Mouse (Mus musculus): ENCODE results near the gene Ifi202b. TPM values are rescaled to one million over a fixed set of nuclear protein-coding genes. Genes with fewer than 3 reads are reported as not detected.
"Not testable (repeated sequence)": the region's sequence is repeated elsewhere in the genome, so short reads cannot be mapped to it uniquely, and the experiment has no call there.

Gene Ifi202b
- not detected in 2 replicates for polyA plus RNA-seq (2014; fragmentation: Nextera tagmentation; extraction: Ambion mirVana)

DNA sequence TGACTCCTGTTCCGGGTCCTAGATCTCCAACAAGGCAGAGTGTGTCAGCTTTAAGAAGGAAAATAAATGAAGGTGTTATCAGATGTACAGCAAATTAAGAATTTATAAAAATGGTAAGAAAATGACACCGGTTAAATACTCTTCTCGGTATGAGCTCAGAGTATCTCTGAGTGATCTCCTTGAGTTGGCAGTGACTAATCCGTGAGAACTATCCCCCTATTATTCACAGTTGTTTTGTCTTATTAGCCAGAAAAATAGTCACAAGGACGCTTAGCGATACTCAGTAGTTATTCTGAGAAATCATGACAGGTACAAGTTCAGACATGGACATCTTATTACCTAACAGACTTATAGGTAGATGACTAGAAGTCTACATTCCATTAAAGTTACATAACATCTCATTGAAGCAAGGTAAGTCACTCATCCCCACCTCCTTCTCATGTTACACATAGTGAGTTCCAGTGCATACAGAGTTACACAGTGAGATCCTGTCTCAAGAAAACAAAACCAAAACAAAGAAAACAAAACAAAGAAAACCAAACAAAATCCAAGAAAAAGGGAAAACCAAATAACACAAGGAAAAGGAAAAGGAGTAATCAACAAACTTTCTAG is at the start of gene Ifi202b:
Gene Ifi202b, minus strand, starts transcription at position 51 of the 612 bp plus-strand sequence.
- not testable (repeated sequence) for DNase-seq; H3K36me3 ChIP-seq (ENCODE audit: control insufficient read depth, insufficient read depth, low read length); H3K4me2 ChIP-seq (ENCODE audit: low read length); H3K4me1 ChIP-seq (ENCODE audit: control insufficient read depth, insufficient read depth, low read length); H3K27ac ChIP-seq (replicated peaks; ENCODE audit: low read depth, low read length); ATAC-seq (ENCODE audit: low FRiP score, low TSS enrichment); H3K27me3 ChIP-seq (ENCODE audit: control insufficient read depth, insufficient read depth, low read length); H3K4me3 ChIP-seq (replicated peaks; ENCODE audit: low read depth, low read length); H3K9ac ChIP-seq (replicated peaks; ENCODE audit: low read length); H3K9me3 ChIP-seq (ENCODE audit: control insufficient read depth, low read length)
- 84% methylated on average over 6 of the region's 6 CpGs for WGBS

- no peak within 1 kb of the TSS for H3K9ac ChIP-seq (replicated peaks; ENCODE audit: low read length)
- H3K36me3 ChIP-seq (ENCODE audit: control insufficient read depth, insufficient read depth, low read length) = no peaks in the 10 kb centered on the region
- H3K27me3 ChIP-seq (ENCODE audit: control insufficient read depth, insufficient read depth, low read length) = no peaks in the 10 kb centered on the region
- no peaks in the 10 kb centered on the region for H3K9me3 ChIP-seq (ENCODE audit: control insufficient read depth, low read length)
- ATAC-seq (ENCODE audit: low FRiP score, low TSS enrichment) = no peak
- H3K4me1 ChIP-seq (ENCODE audit: control insufficient read depth, insufficient read depth, low read length) = no peaks in the 10 kb centered on the region
- 42% methylated on average over 1 of the region's 1 CpGs for WGBS
- no peak within 1 kb of the TSS for H3K4me2 ChIP-seq (ENCODE audit: low read length)
- no peak for DNase-seq
- no peak within 1 kb of the TSS for H3K27ac ChIP-seq (replicated peaks; ENCODE audit: low read depth, low read length)
- no peak within 1 kb of the TSS for H3K4me3 ChIP-seq (replicated peaks; ENCODE audit: low read depth, low read length)
Measured at GRCm38 (mm10) chr1:174031698-174032097, 49.2 kb upstream of the Ifi202b start, which contains the start of gene Ifi205. Gene Ifi205 (minus strand): TSS chr1:174031810.

DNA sequence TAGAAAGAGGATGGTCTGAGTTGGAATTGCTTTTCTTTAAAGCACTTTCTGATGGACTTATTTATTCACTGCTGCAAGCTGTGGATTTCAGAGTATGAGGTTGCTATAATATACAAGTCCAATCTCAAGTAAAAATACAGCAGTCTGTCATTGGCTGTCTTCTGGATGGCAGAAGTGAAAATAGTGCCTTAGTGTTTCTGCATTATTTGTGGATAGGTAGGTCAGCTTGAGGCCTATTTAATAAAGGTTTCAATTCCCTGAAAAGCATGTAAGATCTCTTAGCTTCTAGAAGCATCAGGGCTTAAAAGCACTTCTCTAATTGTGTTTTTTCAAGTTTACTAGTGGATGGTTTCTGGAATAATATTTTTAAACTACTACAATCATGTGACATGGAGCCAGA is 24.5 kb upstream of the Ifi202b start:
- H3K27me3 ChIP-seq (ENCODE audit: control insufficient read depth, insufficient read depth, low read length); DNase-seq; H3K9ac ChIP-seq (replicated peaks; ENCODE audit: low read length); H3K4me2 ChIP-seq (ENCODE audit: low read length); H3K36me3 ChIP-seq (ENCODE audit: control insufficient read depth, insufficient read depth, low read length); H3K27ac ChIP-seq (replicated peaks; ENCODE audit: low read depth, low read length); H3K4me3 ChIP-seq (replicated peaks; ENCODE audit: low read depth, low read length); ATAC-seq (ENCODE audit: low FRiP score, low TSS enrichment); H3K4me1 ChIP-seq (ENCODE audit: control insufficient read depth, insufficient read depth, low read length); H3K9me3 ChIP-seq (ENCODE audit: control insufficient read depth, low read length): not testable (repeated sequence)

DNA sequence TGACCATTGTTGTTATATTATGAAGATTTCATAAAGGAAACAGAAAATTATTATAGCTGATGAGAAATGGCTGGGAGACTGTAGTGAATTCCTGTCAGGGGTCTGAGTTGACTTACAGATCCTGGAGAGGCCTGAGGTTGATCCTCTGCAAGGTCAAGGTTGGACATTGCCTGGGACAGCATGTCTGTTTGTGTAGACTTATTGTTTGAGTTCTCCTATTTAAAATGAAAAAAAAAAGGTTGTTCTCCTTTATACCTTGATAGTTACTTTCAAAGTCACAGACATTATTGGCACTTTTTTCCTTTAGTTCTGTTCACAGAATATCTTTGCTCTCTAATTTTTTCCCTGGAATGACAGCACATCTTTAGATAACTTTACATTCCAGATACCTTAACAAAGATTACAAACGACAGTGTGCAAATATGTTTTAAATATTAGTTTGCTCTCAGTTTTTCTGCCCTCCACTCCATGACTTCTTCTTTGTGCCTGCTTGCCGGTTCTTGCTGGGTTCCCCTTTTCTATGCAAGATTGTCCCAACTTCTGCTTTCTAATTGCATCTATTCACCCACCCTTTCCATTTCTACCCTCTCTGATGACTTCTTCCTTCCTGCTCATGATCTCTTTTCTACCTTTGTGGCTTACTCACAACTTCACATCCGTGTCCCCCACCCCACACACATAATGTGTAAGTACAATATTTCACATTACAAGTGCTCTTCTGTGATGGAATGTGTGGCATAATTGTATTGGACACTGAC is 22.0 kb upstream of the Ifi202b start:
- not testable (repeated sequence) for DNase-seq; H3K4me1 ChIP-seq (ENCODE audit: control insufficient read depth, insufficient read depth, low read length); H3K9me3 ChIP-seq (ENCODE audit: control insufficient read depth, low read length); H3K27ac ChIP-seq (replicated peaks; ENCODE audit: low read depth, low read length); H3K9ac ChIP-seq (replicated peaks; ENCODE audit: low read length); H3K4me3 ChIP-seq (replicated peaks; ENCODE audit: low read depth, low read length); H3K27me3 ChIP-seq (ENCODE audit: control insufficient read depth, insufficient read depth, low read length); ATAC-seq (ENCODE audit: low FRiP score, low TSS enrichment); H3K4me2 ChIP-seq (ENCODE audit: low read length); H3K36me3 ChIP-seq (ENCODE audit: control insufficient read depth, insufficient read depth, low read length)
- 80% methylated on average over 2 of the region's 3 CpGs for WGBS

GRCm38 (mm10) chr1:173995003-173995402 is 12.5 kb upstream of the Ifi202b start:
- H3K4me1 ChIP-seq (ENCODE audit: control insufficient read depth, insufficient read depth, low read length) = no peaks in the 10 kb centered on the region
- H3K4me2 ChIP-seq (ENCODE audit: low read length) = no peak overlapping the region
- no peaks in the 10 kb centered on the region for H3K36me3 ChIP-seq (ENCODE audit: control insufficient read depth, insufficient read depth, low read length)
- no peak overlapping the region for H3K9ac ChIP-seq (replicated peaks; ENCODE audit: low read length)
- no peaks in the 10 kb centered on the region for H3K27me3 ChIP-seq (ENCODE audit: control insufficient read depth, insufficient read depth, low read length)
- WGBS = 91% methylated on average over 4 of the region's 4 CpGs
- no peak for ATAC-seq (ENCODE audit: low FRiP score, low TSS enrichment)
- H3K27ac ChIP-seq (replicated peaks; ENCODE audit: low read depth, low read length) = no peak overlapping the region
- no peaks in the 10 kb centered on the region for H3K9me3 ChIP-seq (ENCODE audit: control insufficient read depth, low read length)
- no peak for DNase-seq
- no peak overlapping the region for H3K4me3 ChIP-seq (replicated peaks; ENCODE audit: low read depth, low read length)

- H3K9ac ChIP-seq (replicated peaks; ENCODE audit: low read length); H3K4me1 ChIP-seq (ENCODE audit: control insufficient read depth, insufficient read depth, low read length); DNase-seq; H3K9me3 ChIP-seq (ENCODE audit: control insufficient read depth, low read length); H3K27ac ChIP-seq (replicated peaks; ENCODE audit: low read depth, low read length); H3K4me2 ChIP-seq (ENCODE audit: low read length); H3K36me3 ChIP-seq (ENCODE audit: control insufficient read depth, insufficient read depth, low read length); H3K4me3 ChIP-seq (replicated peaks; ENCODE audit: low read depth, low read length); ATAC-seq (ENCODE audit: low FRiP score, low TSS enrichment); H3K27me3 ChIP-seq (ENCODE audit: control insufficient read depth, insufficient read depth, low read length): not testable (repeated sequence)
- WGBS = 69% methylated on average over 3 of the region's 3 CpGs
Measured at GRCm38 (mm10) chr1:173981038-173981437, 1.5 kb downstream of the Ifi202b start.

DNA sequence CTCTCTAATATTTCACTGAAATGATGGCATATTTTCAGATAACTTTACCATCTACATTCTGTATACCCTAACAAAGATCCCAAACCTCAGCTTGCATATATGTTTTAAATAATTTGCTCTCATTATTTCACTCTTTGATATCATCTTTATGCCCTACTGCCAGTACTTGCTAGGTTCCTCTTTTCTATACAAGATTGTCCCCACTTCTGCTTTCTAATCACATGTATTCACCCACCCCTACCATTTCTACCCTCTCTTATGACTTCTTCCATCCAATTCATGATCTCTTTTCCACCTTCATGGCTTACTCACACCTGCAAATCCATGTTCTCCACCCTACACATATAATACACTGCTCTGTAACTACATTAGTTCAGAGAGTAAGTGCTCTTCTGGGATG is 4.9 kb downstream of the Ifi202b start:
- ATAC-seq (ENCODE audit: low FRiP score, low TSS enrichment) (no peak), DNase-seq (no peak)
- no peaks in the 10 kb centered on the region for H3K9me3 ChIP-seq (ENCODE audit: control insufficient read depth, low read length)
- no peaks in the 10 kb centered on the region for H3K4me1 ChIP-seq (ENCODE audit: control insufficient read depth, insufficient read depth, low read length)
- no peak overlapping the region for H3K9ac ChIP-seq (replicated peaks; ENCODE audit: low read length)
- H3K4me2 ChIP-seq (ENCODE audit: low read length) = no peak overlapping the region
- no peak overlapping the region for H3K4me3 ChIP-seq (replicated peaks; ENCODE audit: low read depth, low read length)
- H3K27ac ChIP-seq (replicated peaks; ENCODE audit: low read depth, low read length) = no peak overlapping the region
- no peaks in the 10 kb centered on the region for H3K27me3 ChIP-seq (ENCODE audit: control insufficient read depth, insufficient read depth, low read length)
- H3K36me3 ChIP-seq (ENCODE audit: control insufficient read depth, insufficient read depth, low read length) = no peaks in the 10 kb centered on the region

GRCm38 (mm10) chr1:173973111-173973510 is 9.4 kb downstream of the Ifi202b start:
- Histone ChIP-seq H3K9me3 (ENCODE audit: control insufficient read depth, low read length) (no peaks in the 10 kb centered on the region), H3K9ac (replicated peaks; ENCODE audit: low read length) (no peak overlapping the region), H3K4me2 (ENCODE audit: low read length) (no peak overlapping the region), H3K36me3 (ENCODE audit: control insufficient read depth, insufficient read depth, low read length) (no peaks in the 10 kb centered on the region), H3K27ac (replicated peaks; ENCODE audit: low read depth, low read length) (no peak overlapping the region), H3K4me1 (ENCODE audit: control insufficient read depth, insufficient read depth, low read length) (no peaks in the 10 kb centered on the region), H3K27me3 (ENCODE audit: control insufficient read depth, insufficient read depth, low read length) (no peaks in the 10 kb centered on the region), H3K4me3 (replicated peaks; ENCODE audit: low read depth, low read length) (no peak overlapping the region)
- ATAC-seq (ENCODE audit: low FRiP score, low TSS enrichment) = no peak
- no peak for DNase-seq

DNA sequence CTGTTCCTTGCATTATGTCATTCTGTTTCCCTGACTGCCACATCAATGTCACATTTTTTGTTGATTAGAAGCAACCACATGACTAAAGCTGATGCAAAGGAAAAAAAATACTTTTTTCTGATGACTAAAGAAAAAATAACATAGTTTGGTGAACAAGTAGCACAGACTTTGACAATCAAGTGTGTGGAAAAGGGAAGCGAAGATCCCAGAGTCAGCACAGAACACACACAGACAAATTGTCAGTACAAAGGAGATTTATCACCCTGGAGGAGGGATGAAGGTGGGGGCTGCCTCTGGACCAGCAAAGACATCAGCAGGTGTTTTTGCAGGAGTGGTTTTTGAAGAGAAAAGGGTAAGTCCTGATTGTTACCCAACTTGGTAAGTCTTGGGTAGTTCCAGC is 21.1 kb downstream of the Ifi202b start:
- not testable (repeated sequence) for H3K4me2 ChIP-seq (ENCODE audit: low read length); H3K4me1 ChIP-seq (ENCODE audit: control insufficient read depth, insufficient read depth, low read length); H3K36me3 ChIP-seq (ENCODE audit: control insufficient read depth, insufficient read depth, low read length); H3K9ac ChIP-seq (replicated peaks; ENCODE audit: low read length); H3K27me3 ChIP-seq (ENCODE audit: control insufficient read depth, insufficient read depth, low read length); H3K9me3 ChIP-seq (ENCODE audit: control insufficient read depth, low read length); H3K4me3 ChIP-seq (replicated peaks; ENCODE audit: low read depth, low read length); DNase-seq; H3K27ac ChIP-seq (replicated peaks; ENCODE audit: low read depth, low read length); ATAC-seq (ENCODE audit: low FRiP score, low TSS enrichment)
- WGBS = 95% methylated on average over 1 of the region's 1 CpGs

Measured in midbrain, embryonic 14.5 days (tissue).